Comparison of ENCODE assay signal across 7 mouse cellular contexts in genomic region chr1:75704832-75705650, GRCm38 (mm10).
DNase-seq lines count a peak whose midpoint lies in the region; ATAC-seq and TF ChIP-seq lines count a peak whose summit lies in the region.

No protein-coding gene starts in this region.

- no peaks in the 10 kb centered on the region for H3K9me3 ChIP-seq in E14TG2a.4 (ENCODE audit: low read length)
- no peaks in the 10 kb centered on the region for H3K9me3 ChIP-seq in forebrain, postnatal 0 days (ENCODE audit: low read length)

- no peak for TF ChIP-seq CTCF in E14TG2a.4 (conservative IDR thresholded peaks at IDR 0.05; ENCODE audit: low read length)
- TF ChIP-seq CTCF in forebrain, postnatal 0 days (IDR thresholded peaks at IDR 0.05; ENCODE audit: low read depth) = no peak

- H3K4me1 ChIP-seq in E14TG2a.4 (replicated peaks; ENCODE audit: low read depth, low read length) = peaks cover 31% of the 10 kb centered on the region
- no peaks in the 10 kb centered on the region for H3K4me1 ChIP-seq in forebrain, postnatal 0 days (ENCODE audit: insufficient read depth)

- H3K27me3 ChIP-seq in E14TG2a.4 (ENCODE audit: insufficient read depth, low read length) = no peaks in the 10 kb centered on the region
- H3K27me3 ChIP-seq in forebrain, postnatal 0 days (ENCODE audit: insufficient read depth, low read length) = 0 out of 2 replicates have a peak, but pooled peaks cover 3% of the 10 kb centered on the region

- H3K4me2 ChIP-seq in forebrain, postnatal 0 days (ENCODE audit: low read depth) = peak overlapping the region; percentile 46

- peak; percentile 64 for ATAC-seq in forebrain, postnatal 0 days

- H3K36me3 ChIP-seq in E14TG2a.4 (ENCODE audit: insufficient read depth, low read length) = no peaks in the 10 kb centered on the region
- H3K36me3 ChIP-seq in forebrain, postnatal 0 days (ENCODE audit: insufficient read depth) = no peaks in the 10 kb centered on the region

- peak; percentile 66 for DNase-seq in ES-CJ7 (ENCODE audit: low read depth, low spot score)
- DNase-seq in forebrain, postnatal 0 days = peak; percentile 72
- DNase-seq in left cerebral cortex, adult 8-10 months (ENCODE audit: low spot score in 2 of 2) = peak; percentile 21 to 29
- DNase-seq in right cerebral cortex, adult 2 months (ENCODE audit: low spot score in 2 of 2) = peak; percentile 36 to 55
- DNase-seq in c-Kit-positive CD71-positive TER-119-positive erythroid progenitor cells, embryonic 14.5 days (ENCODE audit: low spot score) = no peak
- no peak for DNase-seq in adipocyte (ENCODE audit: low spot score)

- no peak overlapping the region for H3K27ac ChIP-seq in forebrain, postnatal 0 days (ENCODE audit: low read depth, low read length)

- WGBS in forebrain, postnatal 0 days = 14% methylated on average over 24 of the region's 24 CpGs

- peak overlapping the region; percentile 45 for H3K4me3 ChIP-seq in E14TG2a.4 (replicated peaks; ENCODE audit: low read length)
- peak overlapping the region; percentile 20; the same call in 1 of the 2 replicates for H3K4me3 ChIP-seq in forebrain, postnatal 0 days (ENCODE audit: low read depth, low read length)

- peak overlapping the region; percentile 19; the same call in 1 of the 2 replicates for H3K9ac ChIP-seq in forebrain, postnatal 0 days

Comparison
In these comparisons a context has a peak if more than half of its experiments do, and no peak if none do; other contexts are left out.
1. DNase-seq: peak in ES-CJ7 (single experiment), forebrain, postnatal 0 days (single experiment), left cerebral cortex, adult 8-10 months (2 of 2) and right cerebral cortex, adult 2 months (2 of 2); none in c-Kit-positive CD71-positive TER-119-positive erythroid progenitor cells, embryonic 14.5 days (single experiment) and adipocyte (single experiment).